Comparison of ENCODE assay signal across 11 mouse cellular contexts in genomic region chrX:72655381-72655780, GRCm38 (mm10). TPM values are rescaled to one million over a fixed set of nuclear protein-coding genes. Genes with fewer than 3 reads are reported as not detected.
DNase-seq lines count a peak whose midpoint lies in the region; ATAC-seq and TF ChIP-seq lines count a peak whose summit lies in the region.
"Had no signal": no experiment of that assay in that cellular context is flagged by ENCODE, and none has a peak within 500 bp of the region (broad histone marks: within the 10 kb centered on the region; RNA-seq: fewer than 3 reads in every experiment).

No protein-coding gene starts in this region.

- 0 out of 2 replicates have a peak overlapping the region, but pooled peaks have one; percentile 22 for H3K4me3 ChIP-seq in kidney, adult 2 months (ENCODE audit: insufficient read depth, low read depth, low read length)
- H3K4me3 ChIP-seq in embryonic facial prominence, embryonic 13.5 days, result peak overlapping the region; percentile 42
- H3K4me3 ChIP-seq in hindbrain, embryonic 16.5 days (ENCODE audit: low read length), result peak overlapping the region; percentile 47
- no peak overlapping the region for H3K4me3 ChIP-seq in myocyte

- TF ChIP-seq POLR2A in kidney, adult 2 months (IDR thresholded peaks at IDR 0.05; ENCODE audit: low read depth, low read length), result no peak
- TF ChIP-seq POLR2A in myocyte (IDR thresholded peaks at IDR 0.05; ENCODE audit: insufficient read length, low read depth), result no peak

- no peaks in the 10 kb centered on the region for H3K36me3 ChIP-seq in kidney, adult 2 months (ENCODE audit: control insufficient read depth, insufficient read depth, low read length)
- H3K36me3 ChIP-seq in embryonic facial prominence, embryonic 13.5 days, result no peaks in the 10 kb centered on the region
- H3K36me3 ChIP-seq in hindbrain, embryonic 16.5 days (ENCODE audit: control insufficient read depth, insufficient read depth, low read length), result no peaks in the 10 kb centered on the region
- no peaks in the 10 kb centered on the region for H3K36me3 ChIP-seq in myocyte (ENCODE audit: control insufficient read depth, insufficient read depth)

- no peaks in the 10 kb centered on the region for H3K79me2 ChIP-seq in myocyte (ENCODE audit: control insufficient read depth, insufficient read depth)

- H3K9ac ChIP-seq in embryonic facial prominence, embryonic 13.5 days, result 0 out of 2 replicates have a peak overlapping the region, but pooled peaks have one; percentile 21
- peak overlapping the region; percentile 68 for H3K9ac ChIP-seq in hindbrain, embryonic 16.5 days (ENCODE audit: low read depth, low read length)
- H3K9ac ChIP-seq: liver, embryonic 14.5 days had no signal

- peak overlapping the region; percentile 63 for H3K4me2 ChIP-seq in embryonic facial prominence, embryonic 13.5 days
- H3K4me2 ChIP-seq in hindbrain, embryonic 16.5 days (ENCODE audit: low read length), result peak overlapping the region; percentile 54
- H3K4me2 ChIP-seq in myocyte (ENCODE audit: low read depth), result peak overlapping the region; percentile 48

- TF ChIP-seq CTCF in kidney, adult 2 months (conservative IDR thresholded peaks at IDR 0.05; ENCODE audit: insufficient read depth, insufficient read length, low read depth, low read length), result no peak

- H3ac ChIP-seq in myocyte (ENCODE audit: control insufficient read depth, insufficient read length), result no peak overlapping the region

- H3K4me1 ChIP-seq in kidney, adult 2 months (ENCODE audit: control insufficient read depth, insufficient read depth, low read length), result no peaks in the 10 kb centered on the region
- H3K4me1 ChIP-seq in embryonic facial prominence, embryonic 13.5 days, result no peaks in the 10 kb centered on the region
- H3K4me1 ChIP-seq in hindbrain, embryonic 16.5 days (ENCODE audit: control insufficient read depth, insufficient read depth, low read depth, low read length), result no peaks in the 10 kb centered on the region

- ATAC-seq in embryonic facial prominence, embryonic 13.5 days (ENCODE audit: insufficient number of reproducible peaks, insufficient read depth, low FRiP score, low TSS enrichment, low read depth), result no peak
- ATAC-seq in hindbrain, embryonic 16.5 days, result peak; percentile 76

- intact Hi-C loops in gastrocnemius, postnatal 14 days (cut with DNase I; ENCODE audit: low total_unique reads), result no loop called here

- DNase-seq in kidney, adult 2 months, result no peak
- no peak for DNase-seq in kidney, adult 8-10 months
- DNase-seq in gastrocnemius, postnatal 14 days, result no peak
- no peak for DNase-seq in frontal cortex, postnatal 36 days (ENCODE audit: low spot score in 2 of 2)
- no peak for DNase-seq in right cerebral cortex, adult 18-20 months
- DNase-seq: thymus, postnatal 36 days had no signal

- 5% methylated on average over 5 of the region's 5 CpGs for WGBS in kidney, adult 2 months
- WGBS in embryonic facial prominence, embryonic 13.5 days, result 18% methylated on average over 5 of the region's 5 CpGs
- 29% methylated on average over 5 of the region's 5 CpGs for WGBS in hindbrain, embryonic 16.5 days

- H3K9me3 ChIP-seq in embryonic facial prominence, embryonic 13.5 days, result no peaks in the 10 kb centered on the region
- H3K9me3 ChIP-seq in hindbrain, embryonic 16.5 days (ENCODE audit: control insufficient read depth, low read length), result no peaks in the 10 kb centered on the region

- H3K27me3 ChIP-seq in kidney, adult 2 months (replicated peaks; ENCODE audit: control insufficient read depth, insufficient read depth, low read length), result no peaks in the 10 kb centered on the region
- H3K27me3 ChIP-seq in embryonic facial prominence, embryonic 13.5 days, result peaks cover 13% of the 10 kb centered on the region
- no peaks in the 10 kb centered on the region for H3K27me3 ChIP-seq in hindbrain, embryonic 16.5 days (replicated peaks; ENCODE audit: control insufficient read depth, insufficient read depth, low read length)
- no peaks in the 10 kb centered on the region for H3K27me3 ChIP-seq in myocyte (ENCODE audit: control insufficient read depth, insufficient read depth, insufficient read length)

- no peak overlapping the region for H3K27ac ChIP-seq in kidney, adult 2 months (ENCODE audit: insufficient read depth, low read depth, low read length)
- H3K27ac ChIP-seq in embryonic facial prominence, embryonic 13.5 days, result no peak overlapping the region
- peak overlapping the region; percentile 72 for H3K27ac ChIP-seq in hindbrain, embryonic 16.5 days (ENCODE audit: low read depth, low read length)
- H3K27ac ChIP-seq: liver, embryonic 14.5 days had no signal

TF ChIP-seq in myocyte, 11 proteins besides CTCF, POLR2A, EP300 and RAD21:
- TF ChIP-seq MAX (IDR thresholded peaks at IDR 0.05; ENCODE audit: low read depth), result no peak
- TF ChIP-seq MYOG (IDR thresholded peaks at IDR 0.05; ENCODE audit: control insufficient read depth in 1 of 3, insufficient read depth in 1 of 3, insufficient read length in 2 of 3, low read depth in 2 of 3), result no peak
- TF ChIP-seq TCF12 (IDR thresholded peaks at IDR 0.05; ENCODE audit: insufficient read depth, poor library complexity, severe bottlenecking), result no peak
- TF ChIP-seq E2F4 (IDR thresholded peaks at IDR 0.05; ENCODE audit: insufficient read depth), result no peak

RNA-seq across cellular contexts. Expression of gene Gabra3, which starts 1.3 kb away (rescaled TPM):
- polyA plus RNA-seq in kidney, adult 2 months (2012; rRNA removed), result 3.5 and 3.6 TPM in 2 replicates
- 2.4 and 2.9 TPM in 2 replicates for polyA plus RNA-seq in embryonic facial prominence, embryonic 13.5 days (2015; fragmentation: Nextera tagmentation; extraction: Ambion mirVana)
- 53.8 and 55.6 TPM in 2 replicates for polyA plus RNA-seq in hindbrain, embryonic 16.5 days (2015; fragmentation: Nextera tagmentation; extraction: Ambion mirVana)
- polyA plus RNA-seq in myocyte (2012; fragmentation: generic; extraction: Trizol), result 0.10 TPM
- 1 to 10 TPM in 1 of 2 experiments, under 1 TPM in 1; 0.73 to 1.4 TPM for total RNA-seq in gastrocnemius, postnatal 14 days (2021)
- total RNA-seq: MEL had no signal

Comparison
In these comparisons a context has a peak if more than half of its experiments do, and no peak if none do; other contexts are left out.
1. RNA of gene Gabra3, which starts 1.3 kb away (polyA plus RNA-seq): 53.8 to 55.6 TPM in hindbrain, embryonic 16.5 days; 3.5 to 3.6 TPM in kidney, adult 2 months, 2.4 to 2.9 TPM in embryonic facial prominence, embryonic 13.5 days and 0.10 TPM in myocyte (single experiment); every median in the first group is over 10 times any median in the second.
2. Peak in every context shown above with its lines, with median percentiles within 50 percentile points of each other: H3K4me2 ChIP-seq.